Mouse (Mus musculus): ENCODE data around the gene Parvb. TPM values are rescaled to one million over a fixed set of nuclear protein-coding genes. Genes with fewer than 3 reads are reported as not detected.
A peak's percentile ranks its signal among the peaks of the same experiment; 100 is the strongest.
"Not testable (repeated sequence)": the region's sequence is repeated elsewhere in the genome, so short reads cannot be mapped to it uniquely, and the experiment has no call there.

The Parvb gene
- polyA plus RNA-seq, 1 experiment from 2014 or later: 2.6 TPM

DNA sequence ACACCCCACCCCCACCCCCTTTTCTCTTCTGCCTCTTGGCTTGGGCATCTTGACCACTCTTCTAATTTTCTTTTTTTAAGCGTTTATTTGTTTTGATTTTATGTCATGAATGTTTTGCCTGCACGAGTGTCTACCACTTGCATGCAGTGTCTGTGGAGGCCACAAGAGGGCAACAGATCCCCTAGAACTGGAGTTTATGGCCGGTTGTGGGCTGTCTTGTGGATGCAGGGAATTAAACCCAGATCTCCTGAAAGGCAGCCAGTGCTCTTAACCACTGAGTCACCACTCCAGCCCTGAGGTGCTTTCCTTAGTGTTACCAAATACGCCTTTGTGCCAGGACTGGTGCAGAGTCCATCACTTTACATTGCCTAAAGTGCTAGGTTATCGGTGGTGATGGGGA is 52.2 kb downstream of the Parvb start:
- Histone ChIP-seq H3K36me3 (ENCODE audit: poor library complexity, severe bottlenecking) (no peaks in the 10 kb centered on the region), H3K4me2 (no peak overlapping the region), H3K27ac (no peak overlapping the region), H3K4me1 (no peaks in the 10 kb centered on the region), H3K27me3 (no peaks in the 10 kb centered on the region), H3K9ac (no peak overlapping the region), H3K4me3 (no peak overlapping the region), H3K9me3 (replicated peaks) (no peaks in the 10 kb centered on the region; the same call in 1 of the 2 replicates)
- 62% methylated on average over 5 of the region's 5 CpGs for whole genome bisulfite sequencing
- ATAC-seq: no peak

DNA sequence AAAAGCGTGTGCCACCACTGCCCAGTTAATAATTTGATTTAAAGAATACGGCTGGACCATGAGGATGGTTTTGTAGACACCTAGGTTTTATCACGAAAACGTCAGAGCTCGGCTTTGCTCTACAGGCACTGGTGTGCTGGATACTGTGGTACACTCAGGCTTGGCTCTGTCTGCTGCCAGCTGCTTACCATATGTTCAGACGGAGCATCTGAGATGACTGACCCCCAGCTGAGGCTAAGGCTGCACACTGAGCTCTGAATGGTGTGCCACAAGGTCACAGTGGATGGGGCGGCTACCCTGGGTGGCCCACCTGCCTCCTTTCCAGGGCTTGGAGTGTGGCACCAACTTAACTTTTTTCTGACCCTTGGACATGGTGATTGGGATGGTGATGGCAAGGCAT is 53.6 kb downstream of the Parvb start:
- no peaks in the 10 kb centered on the region for H3K9me3 ChIP-seq (replicated peaks)
- H3K36me3 ChIP-seq (ENCODE audit: poor library complexity, severe bottlenecking): no peaks in the 10 kb centered on the region
- 82% methylated on average over 7 of the region's 7 CpGs for WGBS
- no peak overlapping the region for H3K4me3 ChIP-seq
- no peak for ATAC-seq
- no peaks in the 10 kb centered on the region for H3K4me1 ChIP-seq
- H3K4me2 ChIP-seq: no peak overlapping the region
- H3K27me3 ChIP-seq: no peaks in the 10 kb centered on the region
- no peak overlapping the region for H3K9ac ChIP-seq
- no peak overlapping the region for H3K27ac ChIP-seq

DNA sequence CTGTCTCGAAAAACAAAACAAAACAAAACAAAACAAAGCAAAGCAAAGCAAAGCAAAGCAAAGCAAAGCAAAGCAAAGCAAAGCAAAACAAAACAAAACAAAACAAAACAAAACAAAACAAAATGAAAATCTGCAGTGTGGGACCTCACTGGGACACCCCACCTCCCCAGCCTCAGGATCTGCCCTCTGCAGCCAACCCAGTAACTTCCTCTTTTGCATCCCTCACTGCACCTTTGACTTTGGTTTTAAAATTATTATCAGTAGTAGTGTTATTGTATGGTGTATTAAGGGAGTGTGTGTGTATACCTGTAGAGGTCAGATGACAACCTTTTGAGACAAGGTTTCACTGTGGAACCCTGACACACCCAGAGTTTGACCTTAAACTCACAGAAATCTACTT is 57.1 kb downstream of the Parvb start:
- not testable (repeated sequence) for H3K36me3 ChIP-seq (ENCODE audit: poor library complexity, severe bottlenecking); H3K9me3 ChIP-seq (replicated peaks); H3K27me3 ChIP-seq; H3K9ac ChIP-seq; H3K27ac ChIP-seq; H3K4me1 ChIP-seq; ATAC-seq; H3K4me2 ChIP-seq; H3K4me3 ChIP-seq
- 80% methylated on average over 1 of the region's 1 CpGs for WGBS

DNA sequence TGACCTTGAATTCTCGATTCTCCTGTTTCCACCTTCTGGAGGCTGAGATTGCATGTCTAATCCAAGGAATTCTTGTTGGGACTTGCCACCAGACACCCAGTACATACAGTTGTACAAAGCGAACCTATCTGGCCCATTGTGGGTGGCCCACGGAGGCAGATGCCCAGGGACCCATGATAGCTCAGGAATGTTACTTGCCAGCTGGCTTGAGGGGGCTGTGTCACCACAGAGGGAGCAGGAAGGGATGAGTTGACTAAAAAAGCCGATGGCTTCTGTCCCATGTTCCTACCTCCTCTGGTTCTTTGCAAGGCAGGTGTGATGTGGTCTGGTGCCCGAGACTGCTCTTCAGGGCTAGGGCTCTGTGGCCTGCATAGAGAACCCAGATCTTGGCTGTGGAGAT is 59.3 kb downstream of the Parvb start:
- Histone ChIP-seq H3K4me2 (no peak overlapping the region), H3K9ac (no peak overlapping the region), H3K9me3 (replicated peaks) (no peaks in the 10 kb centered on the region), H3K4me3 (no peak overlapping the region), H3K27me3 (no peaks in the 10 kb centered on the region), H3K27ac (no peak overlapping the region), H3K36me3 (ENCODE audit: poor library complexity, severe bottlenecking) (no peaks in the 10 kb centered on the region), H3K4me1 (peaks cover 8% of the 10 kb centered on the region)
- no peak for ATAC-seq
- WGBS: 89% methylated on average over 5 of the region's 5 CpGs

DNA sequence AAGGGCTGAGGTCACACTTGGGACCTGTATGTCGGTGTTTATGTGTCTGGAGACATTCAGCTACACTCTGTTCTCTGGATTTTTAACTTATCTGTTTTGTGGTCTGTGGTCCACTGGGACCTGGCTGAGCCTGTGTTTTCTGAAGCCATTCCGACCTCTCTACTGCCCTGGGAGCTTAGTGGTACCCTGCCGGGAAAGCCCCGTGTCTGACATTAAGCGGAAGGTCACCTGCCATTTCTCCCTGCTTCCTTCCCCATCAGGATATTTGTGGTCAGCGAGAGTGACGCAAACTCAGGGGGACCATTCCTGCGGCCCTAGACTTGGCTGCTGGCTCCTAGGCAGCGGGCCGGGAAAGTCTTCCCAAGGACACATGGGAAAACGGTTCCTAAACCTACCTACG is 61.7 kb downstream of the Parvb start:
- ATAC-seq: no peak
- no peaks in the 10 kb centered on the region; the same call in 1 of the 2 replicates for H3K27me3 ChIP-seq
- H3K4me1 ChIP-seq: peaks cover 14% of the 10 kb centered on the region
- WGBS: 67% methylated on average over 12 of the region's 12 CpGs
- no peaks in the 10 kb centered on the region for H3K36me3 ChIP-seq (ENCODE audit: poor library complexity, severe bottlenecking)
- no peak overlapping the region for H3K27ac ChIP-seq
- H3K4me2 ChIP-seq: no peak overlapping the region
- H3K9me3 ChIP-seq (replicated peaks): no peaks in the 10 kb centered on the region
- H3K4me3 ChIP-seq: no peak overlapping the region
- no peak overlapping the region for H3K9ac ChIP-seq

DNA sequence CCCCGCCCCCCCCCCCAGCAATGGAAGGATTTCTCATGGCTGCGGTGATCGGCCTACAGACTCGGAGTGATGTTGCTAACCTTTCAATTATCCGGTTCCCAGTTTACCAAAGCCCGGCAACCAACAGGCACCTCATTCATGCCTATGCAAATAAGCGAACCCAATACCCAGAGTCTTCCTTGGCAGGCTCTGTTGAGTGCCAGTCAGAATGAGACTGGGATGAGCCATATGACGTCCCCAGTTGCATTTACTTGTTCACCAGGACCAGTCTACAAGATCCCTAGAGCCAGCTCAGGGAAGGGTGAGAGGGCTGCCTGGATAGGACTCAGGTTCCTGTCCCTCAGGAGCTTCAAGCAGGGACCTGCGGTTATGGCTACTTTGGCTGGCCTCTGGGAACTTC is 62.5 kb downstream of the Parvb start:
- Histone ChIP-seq H3K4me3 (no peak overlapping the region), H3K27ac (no peak overlapping the region), H3K27me3 (no peaks in the 10 kb centered on the region; the same call in 1 of the 2 replicates), H3K36me3 (ENCODE audit: poor library complexity, severe bottlenecking) (no peaks in the 10 kb centered on the region), H3K4me2 (no peak overlapping the region), H3K4me1 (peaks cover 22% of the 10 kb centered on the region), H3K9me3 (replicated peaks) (no peaks in the 10 kb centered on the region), H3K9ac (no peak overlapping the region)
- 53% methylated on average over 9 of the region's 9 CpGs for WGBS
- ATAC-seq: peak; percentile 28; the same call in 1 of the 2 replicates

DNA sequence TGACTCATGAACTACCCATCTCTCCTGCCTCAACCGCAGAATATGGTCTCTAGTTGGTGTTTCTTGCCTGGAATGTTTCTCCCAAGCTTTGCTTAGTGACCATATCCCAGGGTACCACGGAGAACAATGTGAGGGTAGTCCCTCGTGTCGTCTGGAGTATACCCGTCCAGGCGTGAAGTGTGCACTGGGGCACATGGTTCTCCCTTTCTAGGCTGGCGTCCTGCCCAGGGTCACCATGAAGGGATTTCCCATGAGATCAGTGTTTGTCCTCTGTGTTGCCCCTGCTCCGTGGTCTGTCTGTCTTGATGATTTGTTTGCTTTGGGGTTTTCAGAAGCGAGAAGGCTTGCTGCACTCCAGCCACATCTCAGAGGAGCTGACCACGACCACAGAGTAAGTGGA is 63.4 kb downstream of the Parvb start:
- no peak for ATAC-seq
- 64% methylated on average over 10 of the region's 10 CpGs for whole genome bisulfite sequencing
- H3K36me3 ChIP-seq (ENCODE audit: poor library complexity, severe bottlenecking): no peaks in the 10 kb centered on the region

DNA sequence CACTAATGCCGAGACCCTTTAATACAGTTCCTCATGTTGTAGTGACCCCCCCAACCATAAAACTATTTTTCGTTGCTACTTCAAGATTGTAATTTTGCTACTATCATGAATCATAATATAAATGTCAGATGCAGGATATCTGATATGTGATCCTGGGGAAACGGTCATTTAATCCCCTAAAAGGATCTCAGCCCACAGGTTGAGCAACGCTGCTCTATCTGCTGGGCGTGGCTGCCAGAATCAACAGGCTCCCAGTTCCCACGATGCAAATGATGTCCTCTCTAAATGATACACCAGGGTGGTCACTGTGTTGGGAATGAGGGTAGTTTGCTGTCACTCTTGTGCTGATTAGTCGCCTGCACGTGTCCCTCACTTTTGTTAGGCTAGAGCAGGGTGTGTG is 65.6 kb downstream of the Parvb start:
- no peak overlapping the region for H3K9ac ChIP-seq
- peaks cover 53% of the 10 kb centered on the region for H3K4me1 ChIP-seq
- H3K27ac ChIP-seq: no peak overlapping the region
- no peaks in the 10 kb centered on the region for H3K36me3 ChIP-seq (ENCODE audit: poor library complexity, severe bottlenecking)
- H3K4me2 ChIP-seq: no peak overlapping the region
- no peaks in the 10 kb centered on the region for H3K9me3 ChIP-seq (replicated peaks)
- no peak overlapping the region for H3K4me3 ChIP-seq
- no peak for ATAC-seq
- 69% methylated on average over 8 of the region's 8 CpGs for WGBS
- H3K27me3 ChIP-seq: no peaks in the 10 kb centered on the region; the same call in 1 of the 2 replicates

More for the DNA sequence above, 63.4 kb downstream of the Parvb start:
- H3K9ac ChIP-seq: no peak overlapping the region
- no peaks in the 10 kb centered on the region; the same call in 1 of the 2 replicates for H3K27me3 ChIP-seq
- no peak overlapping the region for H3K4me2 ChIP-seq
- peaks cover 31% of the 10 kb centered on the region for H3K4me1 ChIP-seq
- no peaks in the 10 kb centered on the region for H3K9me3 ChIP-seq (replicated peaks)
- no peak overlapping the region for H3K4me3 ChIP-seq
- no peak overlapping the region for H3K27ac ChIP-seq

DNA sequence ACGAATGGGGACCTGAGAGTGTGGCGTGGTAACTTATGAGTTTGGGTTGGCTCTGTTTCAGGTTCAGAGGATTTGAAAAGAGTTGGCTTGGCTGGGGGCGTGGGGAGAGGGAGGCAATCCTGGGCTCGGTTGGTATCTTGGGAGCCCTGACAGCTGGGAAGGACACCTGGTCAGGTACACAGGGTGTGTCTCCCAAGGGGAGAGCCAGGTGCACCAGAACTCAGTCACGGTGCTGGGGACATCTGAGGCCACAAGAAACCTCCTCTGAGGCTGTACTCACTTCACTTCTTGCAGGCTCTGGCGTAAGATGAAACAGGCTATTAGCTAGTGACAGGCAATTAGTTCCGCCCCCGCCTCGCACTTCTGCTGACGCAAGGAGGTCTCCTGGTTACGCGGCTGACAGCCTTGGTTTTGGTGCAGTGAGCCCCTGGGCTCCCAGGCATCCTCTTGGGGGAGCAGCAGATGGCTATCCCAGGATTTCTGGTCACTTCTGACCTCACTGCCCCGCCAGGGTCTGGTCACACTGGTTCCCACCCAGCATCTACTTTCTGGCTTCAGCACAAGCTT is 67.0 kb downstream of the Parvb start:
- Histone ChIP-seq H3K36me3 (ENCODE audit: poor library complexity, severe bottlenecking) (no peaks in the 10 kb centered on the region), H3K27ac (peak overlapping the region; percentile 85), H3K4me1 (peaks cover 65% of the 10 kb centered on the region), H3K9me3 (replicated peaks) (no peaks in the 10 kb centered on the region), H3K4me3 (no peak overlapping the region), H3K4me2 (peak overlapping the region; percentile 27; the same call in 1 of the 2 replicates), H3K27me3 (no peaks in the 10 kb centered on the region; the same call in 1 of the 2 replicates), H3K9ac (no peak overlapping the region)
- WGBS: 25% methylated on average over 13 of the region's 13 CpGs
- ATAC-seq: no peak

DNA sequence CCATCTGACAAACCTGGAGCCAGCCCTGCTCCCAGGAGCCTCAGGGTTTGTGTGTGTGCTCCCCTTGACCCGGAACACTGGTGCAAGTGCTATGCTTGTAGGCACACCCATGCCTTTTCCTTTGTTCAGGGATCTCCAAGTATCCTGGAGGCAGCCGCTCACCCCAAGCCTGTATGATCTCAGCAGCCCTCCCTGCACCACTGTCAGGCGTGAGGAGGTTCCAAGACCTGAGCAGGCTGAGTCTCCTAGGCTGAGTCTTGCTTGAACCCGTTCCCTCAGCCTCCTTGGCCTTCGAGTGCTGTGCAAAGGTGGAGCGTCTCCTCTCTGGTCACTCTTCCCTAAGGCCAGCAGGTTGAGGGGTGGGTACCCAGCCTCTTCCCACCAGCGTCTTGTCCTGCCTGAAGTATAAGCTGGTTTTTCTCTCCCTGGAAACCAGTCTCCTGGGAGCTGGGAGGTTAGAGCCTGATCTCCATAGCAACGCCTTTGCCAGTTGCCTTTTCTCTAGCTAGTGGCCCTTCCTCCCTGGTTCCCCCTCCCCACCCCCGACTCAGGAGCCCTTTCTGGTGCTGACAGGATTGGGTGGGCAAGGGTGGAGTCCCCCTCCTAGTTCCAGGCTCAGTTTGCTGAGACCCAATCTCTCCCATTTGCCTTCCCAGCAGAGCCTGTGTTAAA is 68.0 kb downstream of the Parvb start:
- ATAC-seq: 0 out of 2 replicates have a peak, but pooled peaks have one; percentile 12
- Histone ChIP-seq H3K9me3 (replicated peaks) (no peaks in the 10 kb centered on the region), H3K4me2 (peak overlapping the region; percentile 22), H3K36me3 (ENCODE audit: poor library complexity, severe bottlenecking) (no peaks in the 10 kb centered on the region), H3K27ac (peak overlapping the region; percentile 85), H3K27me3 (no peaks in the 10 kb centered on the region; the same call in 1 of the 2 replicates), H3K9ac (peak overlapping the region; percentile 43), H3K4me3 (no peak overlapping the region), H3K4me1 (peaks cover 63% of the 10 kb centered on the region)
- WGBS: 11% methylated on average over 9 of the region's 9 CpGs

DNA sequence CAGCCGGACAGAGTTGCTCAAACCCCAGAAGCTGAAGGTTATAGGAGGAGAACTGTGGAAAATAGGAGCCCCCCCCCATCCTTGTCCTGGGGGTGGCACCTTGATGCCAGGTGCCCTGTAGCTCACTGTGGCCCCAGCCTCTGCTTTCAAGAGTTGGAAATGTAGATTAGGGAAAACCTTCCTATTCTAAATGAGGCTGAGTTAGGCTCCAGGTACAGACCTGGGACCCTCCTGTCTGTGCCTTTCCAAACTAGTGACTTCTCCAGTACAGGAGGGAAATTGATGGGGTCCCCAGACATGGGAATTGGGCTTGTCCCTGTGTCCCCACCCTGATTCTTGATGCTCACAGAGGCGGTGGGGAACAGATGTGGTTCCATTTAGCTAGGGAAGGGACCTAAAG is 68.7 kb downstream of the Parvb start:
- no peak overlapping the region for H3K4me2 ChIP-seq
- H3K27me3 ChIP-seq: no peaks in the 10 kb centered on the region; the same call in 1 of the 2 replicates
- H3K27ac ChIP-seq: peak overlapping the region; percentile 85
- no peaks in the 10 kb centered on the region for H3K9me3 ChIP-seq (replicated peaks)
- H3K9ac ChIP-seq: peak overlapping the region; percentile 21; the same call in 1 of the 2 replicates
- 29% methylated on average over 2 of the region's 2 CpGs for WGBS
- H3K4me1 ChIP-seq: peaks cover 71% of the 10 kb centered on the region
- ATAC-seq: no peak
- no peaks in the 10 kb centered on the region for H3K36me3 ChIP-seq (ENCODE audit: poor library complexity, severe bottlenecking)
- no peak overlapping the region for H3K4me3 ChIP-seq

DNA sequence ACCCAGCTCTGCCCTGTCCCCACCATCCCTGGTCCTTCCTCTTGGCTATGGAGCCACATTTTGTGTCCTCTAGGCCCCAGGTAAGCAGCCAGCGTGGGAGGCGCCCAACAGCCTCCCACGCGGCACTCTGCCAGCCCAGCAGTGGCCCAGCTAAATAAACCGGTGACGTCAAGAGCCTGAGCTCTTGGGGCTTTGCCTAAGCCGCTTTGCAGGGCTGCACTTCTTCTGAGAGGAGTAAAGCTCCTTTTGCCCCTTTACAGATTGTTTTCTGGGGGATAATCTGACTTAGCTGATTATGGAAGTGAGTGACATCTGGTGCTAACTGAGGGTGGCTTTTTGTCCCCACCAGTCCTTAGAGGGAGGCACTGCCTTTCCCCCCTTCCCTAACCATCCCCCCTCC is 69.2 kb downstream of the Parvb start:
- WGBS: 3% methylated on average over 7 of the region's 7 CpGs
- Histone ChIP-seq H3K4me3 (no peak overlapping the region), H3K27ac (peak overlapping the region; percentile 85), H3K9me3 (replicated peaks) (no peaks in the 10 kb centered on the region), H3K4me1 (peaks cover 75% of the 10 kb centered on the region), H3K27me3 (no peaks in the 10 kb centered on the region; the same call in 1 of the 2 replicates), H3K4me2 (0 out of 2 replicates have a peak overlapping the region, but pooled peaks have one; percentile 7), H3K36me3 (ENCODE audit: poor library complexity, severe bottlenecking) (no peaks in the 10 kb centered on the region), H3K9ac (peak overlapping the region; percentile 13; the same call in 1 of the 2 replicates)
- 0 out of 2 replicates have a peak, but pooled peaks have one; percentile 17 for ATAC-seq
